Mouse (Mus musculus) thymus, postnatal 14 days (tissue): ENCODE results near the gene Zfp626.
"Not testable (repeated sequence)": the region's sequence is repeated elsewhere in the genome, so short reads cannot be mapped to it uniquely, and the experiment has no call there.

Source experiments
- DNase-seq: peaks from one replicate; pipeline ENCODE4 v3.0.0; 2021

The Zfp626 gene

GRCm38 (mm10) chr7:27806896-27807295 is at the start of gene Zfp626:
Gene Zfp626, plus strand, starts transcription at chr7:27807196.
- DNase-seq = not testable (repeated sequence)

GRCm38 (mm10) chr7:27765176-27765886 is 41.7 kb upstream of the Zfp626 start:
- DNase-seq = peak; percentile 5

- no peak for DNase-seq
These were observed 17.7 kb upstream of the Zfp626 start for GRCm38 (mm10) chr7:27789306-27789705.

GRCm38 (mm10) chr7:27793865-27794264 is 13.1 kb upstream of the Zfp626 start:
- DNase-seq = not testable (repeated sequence)

- DNase-seq = no peak
These were observed 12.4 kb upstream of the Zfp626 start for GRCm38 (mm10) chr7:27794566-27794965.

GRCm38 (mm10) chr7:27797906-27798811 is 8.8 kb upstream of the Zfp626 start:
- no peak for DNase-seq

GRCm38 (mm10) chr7:27801137-27801536 is 5.9 kb upstream of the Zfp626 start:
- DNase-seq = no peak

- DNase-seq = no peak
These were observed 4.0 kb upstream of the Zfp626 start for GRCm38 (mm10) chr7:27802986-27803385.

GRCm38 (mm10) chr7:27804297-27805030 is 2.5 kb upstream of the Zfp626 start:
- DNase-seq = peak; percentile 80

GRCm38 (mm10) chr7:27807305-27807704 is 309 bp downstream of the Zfp626 start:
- not testable (repeated sequence) for DNase-seq

- no peak for DNase-seq
These were observed 11.6 kb downstream of the Zfp626 start for GRCm38 (mm10) chr7:27818526-27819110.

GRCm38 (mm10) chr7:27822611-27823010 is 15.6 kb downstream of the Zfp626 start:
- DNase-seq = no peak

- DNase-seq = no peak
These were observed 27.1 kb downstream of the Zfp626 start for GRCm38 (mm10) chr7:27834131-27834530.

GRCm38 (mm10) chr7:27837896-27838295 is 30.9 kb downstream of the Zfp626 start:
- DNase-seq = no peak

GRCm38 (mm10) chr7:27838323-27839249 is 31.6 kb downstream of the Zfp626 start, which contains the start of gene Zfp59:
Gene Zfp59, plus strand, starts transcription at chr7:27838607.
- peak; percentile 84 for DNase-seq

- DNase-seq = no peak
These were observed 32.6 kb downstream of the Zfp626 start for GRCm38 (mm10) chr7:27839596-27839995.

- no peak for DNase-seq
These were observed 33.1 kb downstream of the Zfp626 start for GRCm38 (mm10) chr7:27840104-27840503.

GRCm38 (mm10) chr7:27857227-27857626 is 50.2 kb downstream of the Zfp626 start, which contains the start of gene Zfp607a:
Gene Zfp607a, plus strand, starts transcription at chr7:27857527.
- DNase-seq = no peak

GRCm38 (mm10) chr7:27859301-27860251 is 52.6 kb downstream of the Zfp626 start:
- no peak for DNase-seq
